Mouse (Mus musculus) ES-E14 (cell line): ENCODE measurements around the gene Rgs7. TPM values are rescaled to one million over a fixed set of nuclear protein-coding genes. Genes with fewer than 3 reads are reported as not detected.

Experiments
- DNase-seq: peaks from one replicate; pipeline ENCODE4 v3.0.0-alpha.2; 2013; ENCODE audit warnings: low read depth, low spot score
- H3K27ac ChIP-seq: 2 replicates; pipeline ENCODE4 v1.5.1; 2012; ENCODE audit warnings: low read depth, mild to moderate bottlenecking, low read length, moderate library complexity, mixed read lengths; ENCODE audit not compliant: poor library complexity, insufficient read depth, severe bottlenecking
- H3K36me3 ChIP-seq: 2 replicates; pipeline ENCODE4 v1.6.1; 2012; ENCODE audit warnings: mild to moderate bottlenecking, low read length, moderate library complexity, mixed read lengths; ENCODE audit not compliant: control insufficient read depth, poor library complexity, insufficient read depth, severe bottlenecking
- H3K4me1 ChIP-seq, 2 experiments: fragments of 150-350 bp in 1 of 2; sonication (generic) in 1 of 2; 2 replicates each; pipeline ENCODE4 v1.6.1; 2012; ENCODE audit warnings: low read length in 2 of 2, mild to moderate bottlenecking in 1 of 2, mixed read lengths in 1 of 2; ENCODE audit not compliant: control insufficient read depth in 2 of 2, insufficient read depth in 2 of 2, poor library complexity in 1 of 2
- H3K4me3 ChIP-seq, 2 experiments: fragments of 150-350 bp in 1 of 2; sonication (generic) in 1 of 2; 2 replicates each; pipeline ENCODE4 v1.5.1; 2012; ENCODE audit warnings: low read length in 2 of 2, low read depth in 1 of 2, mild to moderate bottlenecking in 1 of 2, mixed read lengths in 1 of 2; ENCODE audit not compliant: insufficient read depth in 1 of 2, poor library complexity in 1 of 2, severe bottlenecking in 1 of 2
- H3K9ac ChIP-seq: 2 replicates; pipeline ENCODE4 v1.6.1; 2012; ENCODE audit warnings: low read depth, mild to moderate bottlenecking, low read length, mixed read lengths; ENCODE audit not compliant: poor library complexity, insufficient read depth, severe bottlenecking
- H3K9me3 ChIP-seq: fragments of 150-350 bp; sonication (generic); 2 replicates; pipeline ENCODE4 v1.6.1; 2012; ENCODE audit warnings: low read depth, mild to moderate bottlenecking, low read length; ENCODE audit not compliant: control insufficient read depth, insufficient read depth
- CHD2 ChIP-seq: IDR thresholded peaks from 2 replicates; pipeline ENCODE4 v1.6.1; 2014; ENCODE audit warnings: mild to moderate bottlenecking, low read depth, low read length, inconsistent platforms
- HCFC1 ChIP-seq: IDR thresholded peaks from 2 replicates; pipeline ENCODE4 v1.6.1; 2012; ENCODE audit warnings: low read length, inconsistent platforms, borderline replicate concordance; ENCODE audit not compliant: insufficient read depth
- MAFK ChIP-seq: IDR thresholded peaks from 2 replicates; pipeline ENCODE4 v1.6.1; 2014; ENCODE audit warnings: mild to moderate bottlenecking, low read depth, low read length, inconsistent platforms; ENCODE audit not compliant: insufficient read depth
- ZC3H11A ChIP-seq: IDR thresholded peaks from 2 replicates; pipeline ENCODE4 v1.6.1; 2012; ENCODE audit warnings: low read depth, mild to moderate bottlenecking, inconsistent platforms, low read length, borderline replicate concordance
- ZNF384 ChIP-seq: IDR thresholded peaks from 2 replicates; pipeline ENCODE4 v1.6.1; 2012; ENCODE audit warnings: low read depth, low read length, inconsistent platforms
- in situ Hi-C, 2 experiments: fragments of 600-800 bp; cut with MboI; formaldehyde crosslinking; loops; one replicate each; pipeline ENCODE4 v1.15.1; 2025; ENCODE audit warnings: low sequenced_read_pairs in 2 of 2, inconsistent platforms in 1 of 2; ENCODE audit not compliant: unreplicated experiment in 2 of 2
- total RNA-seq: library from RNA; depleted of rRNA; stranded (reverse); fragments of 300-350 nt; gene quantifications from 2 replicates; pipeline ENCODE4 v1.2.3, GENCODE M21; 2012

The Rgs7 gene
- total RNA-seq, 1 experiment = 0.18 TPM

DNA sequence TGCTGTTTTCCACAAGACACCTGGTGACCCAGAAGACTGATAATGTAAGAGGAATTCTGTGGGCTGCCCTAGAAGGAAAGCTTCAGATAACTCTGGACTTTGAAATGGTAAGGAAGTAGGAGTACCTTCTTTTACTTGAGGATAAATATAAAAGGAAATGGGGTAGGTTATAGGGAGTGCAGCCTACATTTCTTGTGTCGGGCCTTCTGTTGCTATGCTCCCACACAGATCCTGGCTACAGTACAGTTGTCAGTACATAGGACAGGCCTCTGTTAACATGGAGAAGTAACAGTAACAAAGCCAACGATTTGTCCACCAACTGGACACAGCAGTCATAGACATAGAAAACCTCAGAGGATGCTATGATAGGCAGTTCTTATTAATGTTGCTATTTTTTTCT is 307.1 kb downstream of the Rgs7 start:
- no peaks in the 10 kb centered on the region for H3K9me3 ChIP-seq
- no peak for DNase-seq
- no peaks in the 10 kb centered on the region for H3K4me1 ChIP-seq
- no peaks in the 10 kb centered on the region for H3K36me3 ChIP-seq
- in situ Hi-C loops = no loop called here
- no peak overlapping the region for H3K9ac ChIP-seq
- TF ChIP-seq ZNF384 = no peak
- no peak overlapping the region for H3K4me3 ChIP-seq
- no peak overlapping the region for H3K27ac ChIP-seq

DNA sequence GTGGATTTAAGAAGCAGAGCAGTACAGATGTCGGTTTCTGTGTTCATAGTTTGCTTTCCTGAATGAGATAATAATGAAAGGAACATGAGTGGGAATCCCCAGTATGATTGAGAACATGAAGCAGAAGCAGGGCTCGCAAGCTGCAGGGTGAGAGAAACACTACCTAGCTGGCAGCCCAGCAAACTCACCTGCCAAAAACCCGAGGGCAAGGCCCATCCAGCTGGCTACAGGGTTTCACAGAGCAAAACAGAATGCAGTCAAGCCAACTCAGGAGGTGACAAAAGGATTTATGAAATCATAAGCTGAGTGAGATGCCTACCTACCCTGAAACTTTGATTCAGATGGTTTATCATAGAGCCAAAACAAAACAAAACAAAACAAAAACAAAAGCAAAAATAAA is 307.6 kb downstream of the Rgs7 start:
- H3K9me3 ChIP-seq = no peaks in the 10 kb centered on the region
- in situ Hi-C loops = no loop called here

DNA sequence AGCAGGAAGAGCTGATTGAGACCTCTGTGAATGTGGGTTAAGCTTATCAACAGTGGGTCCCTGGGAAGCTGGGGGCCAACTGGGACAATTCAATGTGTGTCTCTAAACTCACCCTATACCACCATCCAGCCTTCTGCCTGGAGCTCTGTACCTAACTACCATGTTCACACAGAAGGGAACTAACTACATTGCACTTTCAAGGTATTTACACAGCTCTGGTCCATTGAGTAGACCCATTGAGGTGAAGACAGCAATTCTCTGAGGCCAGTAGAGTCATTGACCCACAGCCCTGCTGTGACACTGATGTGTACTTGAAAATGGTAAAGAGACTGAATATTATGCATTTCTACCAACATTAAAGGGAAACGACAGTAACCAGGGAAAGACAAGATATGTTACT is 313.6 kb downstream of the Rgs7 start:
- H3K9me3 ChIP-seq = no peaks in the 10 kb centered on the region
- no peak overlapping the region for H3K27ac ChIP-seq
- H3K36me3 ChIP-seq = no peaks in the 10 kb centered on the region
- H3K4me1 ChIP-seq = no peaks in the 10 kb centered on the region
- H3K4me3 ChIP-seq = no peak overlapping the region
- H3K9ac ChIP-seq = no peak overlapping the region
- in situ Hi-C loops = no loop called here
- no peak for DNase-seq
- no peak for TF ChIP-seq ZC3H11A
- TF ChIP-seq CHD2 = no peak
- no peak for TF ChIP-seq MAFK
- no peak for TF ChIP-seq ZNF384
- no peak for TF ChIP-seq HCFC1

More for the DNA sequence above, 307.6 kb downstream of the Rgs7 start:
- no peak for DNase-seq
- no peaks in the 10 kb centered on the region for H3K36me3 ChIP-seq
- H3K9ac ChIP-seq = no peak overlapping the region
- TF ChIP-seq HCFC1 (no peak), MAFK (no peak), ZNF384 (no peak), CHD2 (no peak), ZC3H11A (no peak)
- no peak overlapping the region for H3K27ac ChIP-seq
- no peaks in the 10 kb centered on the region for H3K4me1 ChIP-seq
- no peak overlapping the region for H3K4me3 ChIP-seq

DNA sequence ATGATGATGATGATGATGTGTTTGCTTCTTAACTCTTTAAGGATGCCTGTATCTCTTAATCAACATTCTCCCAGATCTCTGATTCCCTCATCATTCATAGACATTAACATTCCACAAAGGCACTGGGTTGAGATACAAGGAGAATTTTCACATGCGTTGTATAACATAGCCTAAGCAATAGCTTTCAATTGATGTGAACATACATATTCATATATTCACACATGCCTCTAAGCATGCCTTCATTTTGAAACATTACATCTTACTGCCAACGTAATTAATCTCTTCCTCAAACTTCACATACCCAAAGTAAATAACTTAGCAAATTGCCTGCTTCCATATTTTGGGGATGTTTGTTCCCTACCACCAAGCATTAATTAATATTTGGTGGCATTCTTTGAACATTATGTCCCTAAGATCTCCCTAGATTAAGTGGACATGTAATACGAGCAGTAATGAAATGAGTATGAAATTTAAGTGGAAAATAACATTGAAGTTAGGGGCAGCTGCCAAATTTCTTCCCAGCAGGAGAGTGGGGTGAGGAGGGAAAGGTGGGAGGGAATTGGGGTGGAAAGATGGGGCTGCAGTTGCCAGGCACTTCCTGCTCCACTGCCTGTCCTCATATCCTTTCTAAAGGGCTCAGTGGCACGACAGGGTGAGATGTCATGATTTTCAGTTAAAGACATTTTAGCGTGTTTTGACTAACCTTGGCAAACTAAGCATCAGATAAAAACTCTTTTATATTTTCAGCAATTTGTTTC is 317.2 kb downstream of the Rgs7 start:
- no peak for DNase-seq
- H3K9me3 ChIP-seq = no peaks in the 10 kb centered on the region
- H3K27ac ChIP-seq = no peak overlapping the region
- no peak overlapping the region for H3K4me3 ChIP-seq
- H3K9ac ChIP-seq = no peak overlapping the region
- in situ Hi-C loops = no loop called here
- no peaks in the 10 kb centered on the region for H3K4me1 ChIP-seq
- no peak for TF ChIP-seq ZNF384
- no peak for TF ChIP-seq MAFK
- no peak for TF ChIP-seq CHD2
- no peak for TF ChIP-seq HCFC1
- TF ChIP-seq ZC3H11A = no peak
- H3K36me3 ChIP-seq = no peaks in the 10 kb centered on the region

DNA sequence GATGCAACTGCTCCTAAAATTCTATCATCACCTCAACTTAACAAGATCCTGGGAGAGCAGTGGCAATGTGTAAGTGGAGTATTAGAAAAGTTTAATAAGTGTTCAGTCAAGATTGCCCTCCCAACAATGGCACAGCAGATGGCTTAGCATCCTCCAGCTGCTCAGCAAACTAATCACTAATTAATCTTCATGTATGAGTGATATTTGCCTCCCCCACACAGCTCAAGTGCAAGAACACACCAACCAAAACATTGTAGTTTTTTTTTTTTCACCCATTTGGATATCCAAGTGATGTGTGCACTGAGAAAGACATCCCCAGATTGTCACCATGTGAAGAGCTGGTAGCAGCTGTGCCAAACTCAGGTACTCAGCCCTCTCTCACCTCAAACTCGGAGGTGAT is 336.8 kb downstream of the Rgs7 start:
- Histone ChIP-seq H3K9me3 (no peaks in the 10 kb centered on the region), H3K4me1 (no peaks in the 10 kb centered on the region), H3K36me3 (no peaks in the 10 kb centered on the region), H3K4me3 (no peak overlapping the region), H3K9ac (no peak overlapping the region), H3K27ac (no peak overlapping the region)
- no peak for DNase-seq
- TF ChIP-seq HCFC1 (no peak), MAFK (no peak), ZNF384 (no peak), CHD2 (no peak), ZC3H11A (no peak)
- in situ Hi-C loops = no loop called here
